Mouse (Mus musculus) small intestine, adult 2 months (tissue): ENCODE data around the gene Pcsk7.

Experiments
- CTCF ChIP-seq: fragments of 200-500 bp; IDR thresholded peaks from 2 replicates; pipeline ENCODE4 v1.5.1; 2012; ENCODE audit warnings: low read depth, mild to moderate bottlenecking, control low read depth, inconsistent platforms, low read length, moderate library complexity, mixed read lengths; ENCODE audit not compliant: insufficient replicate concordance, insufficient read length; ENCODE audit errors: extremely low read depth
- POLR2A ChIP-seq: fragments of 200-500 bp; IDR thresholded peaks from 2 replicates; pipeline ENCODE4 v1.6.1; 2012; ENCODE audit warnings: low read depth, mild to moderate bottlenecking, control low read depth, inconsistent platforms, low read length, moderate library complexity

DNA sequence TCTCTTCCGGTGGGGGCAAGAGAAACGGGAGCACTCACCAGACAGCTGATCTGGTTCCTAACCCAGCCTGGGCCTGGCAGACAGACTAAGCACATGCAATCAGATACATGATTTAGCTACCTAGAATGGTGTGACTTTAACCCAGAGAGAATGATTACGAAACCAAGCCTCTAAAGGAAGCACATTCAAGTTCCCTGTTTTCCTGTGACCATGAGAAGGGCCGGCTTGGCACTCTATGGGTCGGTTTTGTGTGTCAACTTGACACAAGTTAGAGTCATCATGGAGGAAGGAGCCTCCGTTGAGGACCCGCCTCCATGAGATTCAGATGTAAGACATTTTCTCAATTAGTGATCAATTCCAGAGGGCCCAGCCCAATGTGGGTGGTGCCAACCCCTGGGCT, 53.4 kb downstream of the Pcsk7 start:
- TF ChIP-seq POLR2A (no peak), CTCF (no peak)
